Mouse (Mus musculus) CH12.LX (cell line): ENCODE data around the gene Psma3.

Source experiments
- HCFC1 ChIP-seq: IDR thresholded peaks from 2 replicates; pipeline ENCODE4 v1.6.1; 2012; ENCODE audit warnings: low read depth, mild to moderate bottlenecking, inconsistent platforms, low read length, improper control_type of control experiment
- RCOR1 ChIP-seq: conservative IDR thresholded peaks from 2 replicates; pipeline ENCODE4 v1.6.1; 2012; ENCODE audit warnings: low read depth, mild to moderate bottlenecking, inconsistent platforms, low read length, improper control_type of control experiment
- ZKSCAN1 ChIP-seq: IDR thresholded peaks from 2 replicates; pipeline ENCODE4 v1.6.1; 2012; ENCODE audit warnings: low read depth, inconsistent platforms, low read length, improper control_type of control experiment, borderline replicate concordance

DNA sequence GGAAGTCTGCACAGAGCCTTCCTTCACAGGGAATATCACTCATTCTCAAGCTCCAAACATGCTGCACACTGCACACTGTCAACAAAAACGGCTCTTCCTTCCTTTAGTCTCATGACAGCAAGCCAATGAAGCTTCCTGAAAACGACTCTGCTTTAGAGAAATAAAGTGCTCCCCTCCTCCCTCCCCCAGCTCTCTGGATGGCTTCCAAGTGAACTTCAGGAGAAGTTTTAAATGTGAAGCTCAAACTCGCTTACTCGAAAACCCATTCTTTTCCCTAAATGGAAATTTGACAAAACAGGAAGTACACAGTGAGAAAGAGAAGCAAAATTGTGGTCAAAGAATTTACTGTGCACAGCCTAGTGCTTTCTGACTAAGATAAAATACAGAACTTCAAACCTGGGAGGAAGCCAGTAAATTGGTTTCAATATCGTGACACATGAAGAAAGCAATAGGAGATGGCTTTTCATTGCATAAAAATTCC is 25.0 kb downstream of the Psma3 start:
- TF ChIP-seq RCOR1 (peak; percentile 68; the same call in 1 of the 2 replicates), ZKSCAN1 (no peak), HCFC1 (no peak)
